Mouse (Mus musculus): ENCODE data around the gene Xlr4a.
"Not testable (repeated sequence)": the region's sequence is repeated elsewhere in the genome, so short reads cannot be mapped to it uniquely, and the experiment has no call there.

Gene Xlr4a

GRCm38 (mm10) chrX:73082267-73083055, at the start of gene Xlr4a:
Gene Xlr4a (minus strand): TSS chrX:73082478.
- not testable (repeated sequence) for DNase-seq (ENCODE audit: low read depth, low spot score)

- not testable (repeated sequence) for DNase-seq (ENCODE audit: low read depth, low spot score)
Measured at GRCm38 (mm10) chrX:73122859-73123829, 40.9 kb upstream of the Xlr4a start.

- DNase-seq (ENCODE audit: low read depth, low spot score), result not testable (repeated sequence)
Measured at GRCm38 (mm10) chrX:73116747-73117146, 34.5 kb upstream of the Xlr4a start, which contains the start of gene Gm14685. Gene Gm14685 (plus strand): TSS chrX:73117047.

- DNase-seq (ENCODE audit: low read depth, low spot score), result peak; percentile 90
Measured at GRCm38 (mm10) chrX:73096941-73097508, 14.7 kb upstream of the Xlr4a start, which contains the start of gene Xlr3a. Gene Xlr3a (minus strand): TSS chrX:73097095.

DNA sequence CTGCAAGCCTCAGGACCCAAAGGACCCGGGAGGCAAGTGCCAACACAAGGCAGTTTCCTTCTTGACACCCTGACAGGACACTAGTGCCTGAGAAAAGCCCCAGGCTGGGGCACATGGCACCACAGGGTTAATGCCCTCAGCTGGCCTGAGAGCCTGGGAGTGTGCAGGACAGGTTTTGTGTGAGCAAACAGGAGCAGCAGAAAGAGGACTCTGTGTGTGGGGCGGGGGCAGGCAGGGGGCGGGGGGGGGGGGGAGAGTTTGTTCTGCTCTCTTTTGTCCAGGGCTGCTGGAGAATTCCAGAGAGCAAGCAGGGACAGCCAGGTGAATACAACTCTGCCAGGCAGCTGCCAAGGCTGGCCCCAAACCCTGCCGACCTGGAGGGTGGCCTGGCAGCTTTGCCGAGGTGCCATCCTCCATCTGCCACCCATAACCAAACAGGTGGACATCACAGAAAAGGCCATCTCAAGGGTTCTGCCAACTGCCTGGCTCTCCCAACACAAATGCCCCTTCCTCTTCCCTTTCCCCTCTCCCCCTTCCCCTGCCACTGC, 15.4 kb downstream of the Xlr4a start:
- not testable (repeated sequence) for DNase-seq (ENCODE audit: low read depth, low spot score)

GRCm38 (mm10) chrX:73064415-73064793, 17.9 kb downstream of the Xlr4a start, which contains the start of gene Pnma3:
Gene Pnma3 (plus strand): TSS chrX:73064787.
- no peak for DNase-seq (ENCODE audit: low read depth, low spot score)

GRCm38 (mm10) chrX:73063512-73064414, 18.5 kb downstream of the Xlr4a start:
- DNase-seq (ENCODE audit: low read depth, low spot score), result no peak

- no peak for DNase-seq (ENCODE audit: low read depth, low spot score)
Measured at GRCm38 (mm10) chrX:73062323-73062722, 20.0 kb downstream of the Xlr4a start.

DNA sequence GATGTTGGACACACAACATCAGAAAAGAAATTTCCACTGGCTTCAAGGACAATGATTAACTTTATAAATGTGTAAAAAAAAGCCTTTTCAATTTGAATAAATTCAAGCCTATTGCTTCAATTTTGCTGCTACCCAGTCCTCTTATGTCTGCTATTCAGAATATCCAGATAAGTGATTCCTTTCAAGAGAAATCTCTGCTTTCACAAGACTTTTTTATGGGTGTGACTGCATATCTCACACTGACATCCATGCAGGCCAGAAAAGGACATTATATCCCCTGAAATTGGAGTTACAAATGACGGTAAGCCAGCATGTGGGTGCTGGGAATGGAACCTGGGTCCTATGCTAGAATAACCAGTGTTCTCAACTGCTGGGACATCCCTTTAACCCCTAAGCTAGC, 20.8 kb downstream of the Xlr4a start:
- DNase-seq (ENCODE audit: low read depth, low spot score), result no peak

DNA sequence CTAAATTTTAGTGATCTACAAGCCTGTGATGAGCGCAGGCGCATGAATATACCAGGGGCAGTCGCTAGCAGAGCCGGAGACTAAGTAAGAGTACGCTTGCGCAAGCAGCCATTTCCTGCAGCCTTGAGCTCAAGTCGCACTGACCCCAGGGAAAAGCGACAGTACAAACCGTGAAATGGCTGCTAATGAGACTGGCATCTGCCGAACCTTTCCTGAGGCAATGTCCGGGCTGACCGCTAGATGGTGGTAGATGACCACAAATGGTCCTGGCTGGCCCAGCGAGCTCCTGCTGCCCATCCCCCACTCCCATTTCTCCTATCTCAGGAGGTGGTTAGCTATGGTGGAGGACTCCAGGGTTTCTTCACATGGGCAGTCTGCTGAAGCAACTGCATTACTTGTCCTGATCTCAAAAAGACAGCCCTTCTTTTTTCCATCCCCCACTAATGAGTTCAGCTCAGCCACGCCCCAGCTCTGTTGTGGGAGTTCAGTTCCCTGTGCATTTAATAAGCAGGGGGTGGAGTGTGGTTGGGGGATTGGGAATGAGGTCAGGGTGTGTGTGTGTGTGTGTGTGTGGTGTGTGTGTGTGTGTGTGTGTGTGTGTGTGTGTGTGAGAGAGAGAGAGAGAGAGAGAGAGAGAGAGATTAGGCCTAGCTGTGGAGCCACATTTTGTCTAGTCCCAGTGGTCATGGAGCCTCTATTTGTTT, 28.3 kb downstream of the Xlr4a start:
- DNase-seq (ENCODE audit: low read depth, low spot score), result peak; percentile 85

DNA sequence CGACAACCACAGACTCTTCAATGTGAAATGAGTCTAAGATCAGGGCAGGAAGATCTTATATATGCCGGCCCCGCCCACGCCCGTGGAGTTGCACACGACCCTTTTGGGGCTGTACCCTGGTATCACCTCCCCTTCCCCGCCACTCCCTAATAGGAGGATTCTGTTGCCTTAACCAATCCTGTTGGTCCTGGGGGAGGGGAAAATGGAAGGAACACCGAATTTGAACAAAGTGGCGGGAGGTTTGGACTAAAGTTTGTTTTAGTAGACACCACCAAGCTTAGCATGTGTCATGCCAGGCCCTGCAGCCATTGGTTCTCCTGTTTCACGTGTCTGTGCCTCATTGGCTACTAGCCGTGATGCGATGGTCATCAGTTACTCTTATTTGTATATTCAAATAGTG, 42.6 kb downstream of the Xlr4a start:
- DNase-seq (ENCODE audit: low read depth, low spot score), result no peak

- DNase-seq (ENCODE audit: low read depth, low spot score), result no peak
Measured at GRCm38 (mm10) chrX:73038831-73039230, 43.4 kb downstream of the Xlr4a start.

DNA sequence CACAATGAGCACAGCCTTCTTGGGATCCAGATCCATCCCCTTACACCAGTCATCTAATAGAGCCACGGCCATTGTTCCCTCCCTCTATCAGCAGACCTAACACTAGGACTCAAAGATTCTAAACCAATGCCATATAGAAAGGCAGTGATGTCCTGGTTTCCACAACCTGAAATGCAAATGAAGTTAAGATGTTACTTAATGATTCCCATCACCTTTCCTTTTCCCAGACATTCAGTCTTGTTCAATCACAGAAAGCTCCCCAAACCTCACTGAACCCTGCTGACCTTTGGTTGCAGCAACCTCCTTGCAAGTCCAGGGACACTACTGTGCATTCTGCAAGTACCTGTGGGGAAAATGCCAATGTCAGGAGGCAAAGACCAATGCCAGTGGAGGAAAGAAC, 45.3 kb downstream of the Xlr4a start, which contains the start of gene Pnma5:
Gene Pnma5, minus strand, starts transcription at position 101 of the 400 bp plus-strand sequence.
- no peak for DNase-seq (ENCODE audit: low read depth, low spot score)

Measured in A20 (cell line).